Mouse (Mus musculus) limb, embryonic 10.5 days (tissue): Measurements from ENCODE around the gene Psma3. TPM values are rescaled to one million over a fixed set of nuclear protein-coding genes. Genes with fewer than 3 reads are reported as not detected.
"Not testable (repeated sequence)": the region's sequence is repeated elsewhere in the genome, so short reads cannot be mapped to it uniquely, and the experiment has no call there.

Source experiments
- DNase-seq: peaks from one replicate; pipeline ENCODE4 v3.0.0-alpha.2; 2017; ENCODE audit warnings: low spot score
- H3K27ac ChIP-seq: fragments of 300-500 bp; sonication (generic); 2 replicates; pipeline ENCODE4 v1.5.1; 2016; ENCODE audit warnings: mild to moderate bottlenecking
- H3K27me3 ChIP-seq: fragments of 300-500 bp; sonication (generic); 2 replicates; pipeline ENCODE4 v1.6.1; 2016; ENCODE audit warnings: low read depth, mild to moderate bottlenecking; ENCODE audit not compliant: poor library complexity, severe bottlenecking
- H3K36me3 ChIP-seq: fragments of 300-500 bp; sonication (generic); 2 replicates; pipeline ENCODE4 v1.6.1; 2016; ENCODE audit warnings: mild to moderate bottlenecking, moderate library complexity
- H3K4me1 ChIP-seq: fragments of 300-500 bp; sonication (generic); 2 replicates; pipeline ENCODE4 v1.6.1; 2016
- H3K4me3 ChIP-seq: fragments of 300-500 bp; sonication (generic); 2 replicates; pipeline ENCODE4 v1.5.1; 2016; ENCODE audit warnings: mild to moderate bottlenecking, moderate library complexity
- H3K9me3 ChIP-seq: fragments of 300-500 bp; sonication (generic); replicated peaks from 2 replicates; pipeline ENCODE4 v1.6.1; 2016; ENCODE audit warnings: mild to moderate bottlenecking
- WGBS: fragments of 180-500 bp; shearing (Covaris S2); methylation state at CpG from one replicate; pipeline ENCODE4 v1.1.7; 2016; 5-methylcytosine and 5-hydroxymethylcytosine counted together
- polyA plus RNA-seq: library from polyadenylated mRNA; unstranded; fragments of >200 nt; fragmentation: Nextera tagmentation; extraction: Ambion mirVana; gene quantifications from 2 replicates; pipeline ENCODE4 v1.2.1, GENCODE M21; 2016

Gene Psma3
- polyA plus RNA-seq, 1 experiment from 2014 or later: 656 TPM

DNA sequence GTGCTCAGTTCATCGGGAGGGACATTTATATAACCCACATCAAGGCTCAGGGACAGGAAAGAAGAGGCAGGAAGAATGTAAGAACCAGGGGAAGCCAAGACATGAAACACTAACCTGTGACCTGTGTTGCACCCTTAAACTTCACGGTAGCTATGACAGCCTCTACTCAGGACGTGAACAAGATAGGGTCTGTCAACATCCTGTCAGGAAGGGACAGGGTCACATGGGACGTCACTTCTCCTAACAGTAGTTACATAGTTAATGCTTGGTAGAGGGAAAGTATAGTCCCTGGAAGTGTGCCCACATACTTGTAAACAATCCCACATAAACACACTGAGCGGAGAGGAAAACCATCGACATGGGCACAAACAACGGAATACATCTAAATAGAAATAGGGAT lies 32.5 kb downstream of the Psma3 start:
- H3K9me3 ChIP-seq: no peaks in the 10 kb centered on the region
- H3K36me3 ChIP-seq: peaks cover 88% of the 10 kb centered on the region
- no peaks in the 10 kb centered on the region for H3K4me1 ChIP-seq
- DNase-seq: no peak
- H3K27ac ChIP-seq: no peak overlapping the region
- 93% methylated on average over 7 of the region's 7 CpGs for WGBS
- H3K27me3 ChIP-seq: no peaks in the 10 kb centered on the region
- no peak overlapping the region for H3K4me3 ChIP-seq

DNA sequence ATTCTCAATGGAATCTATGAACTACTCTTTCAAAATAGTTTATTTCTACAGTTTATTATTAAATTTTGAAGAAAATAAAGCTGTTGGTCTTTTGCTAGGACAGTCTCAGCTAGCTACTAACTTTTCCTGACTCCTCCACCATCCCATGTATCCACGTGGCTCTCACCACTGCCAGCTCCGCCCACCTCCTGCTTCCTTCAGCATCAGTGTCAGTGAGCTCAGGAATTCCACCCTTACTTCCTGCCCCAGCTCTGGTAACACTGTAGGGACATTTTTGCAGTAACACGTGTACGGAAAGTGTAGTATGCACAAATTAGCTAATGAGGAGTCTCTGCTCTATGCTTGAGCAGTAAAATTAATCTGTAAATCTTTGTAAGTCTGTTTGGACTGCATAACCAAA lies 35.3 kb downstream of the Psma3 start:
- 67% methylated on average over 4 of the region's 4 CpGs for WGBS

DNA sequence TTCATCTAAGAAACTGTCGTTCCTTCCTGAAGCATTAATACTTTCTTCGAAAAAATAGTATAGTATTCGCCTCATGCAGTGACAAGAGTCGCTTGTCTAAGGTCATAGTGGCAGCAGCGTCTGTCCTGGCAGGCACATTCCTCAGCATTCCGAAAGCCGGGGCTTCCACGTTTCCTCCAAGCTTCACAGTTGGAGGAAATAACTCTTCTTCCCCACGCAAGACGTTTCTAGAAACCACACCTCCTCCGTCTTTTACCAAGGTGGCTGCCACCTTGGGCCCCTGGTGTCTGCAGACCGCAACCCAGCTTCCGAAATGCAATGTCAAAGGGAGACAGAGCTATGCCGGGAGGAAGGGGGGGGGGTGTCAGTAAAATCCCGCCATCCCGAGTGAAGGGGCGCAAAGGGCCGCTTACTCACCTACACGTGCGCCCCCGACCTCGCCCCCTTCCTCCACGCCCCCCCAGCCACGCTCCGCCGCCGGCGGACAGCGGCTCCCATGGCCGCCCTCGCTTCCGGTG lies 40.5 kb downstream of the Psma3 start:
- Histone ChIP-seq H3K27ac (peak overlapping the region; percentile 98), H3K4me1 (peaks cover 16% of the 10 kb centered on the region), H3K27me3 (no peaks in the 10 kb centered on the region), H3K9me3 (no peaks in the 10 kb centered on the region), H3K4me3 (peak overlapping the region; percentile 94), H3K36me3 (peaks cover 38% of the 10 kb centered on the region)
- DNase-seq: no peak
- WGBS: 1% methylated on average over 25 of the region's 32 CpGs

More for the DNA sequence above, 35.3 kb downstream of the Psma3 start:
- Histone ChIP-seq H3K27ac (no peak overlapping the region), H3K4me3 (no peak overlapping the region), H3K27me3 (no peaks in the 10 kb centered on the region), H3K36me3 (peaks cover 79% of the 10 kb centered on the region), H3K4me1 (peaks cover 8% of the 10 kb centered on the region), H3K9me3 (no peaks in the 10 kb centered on the region)
- no peak for DNase-seq

DNA sequence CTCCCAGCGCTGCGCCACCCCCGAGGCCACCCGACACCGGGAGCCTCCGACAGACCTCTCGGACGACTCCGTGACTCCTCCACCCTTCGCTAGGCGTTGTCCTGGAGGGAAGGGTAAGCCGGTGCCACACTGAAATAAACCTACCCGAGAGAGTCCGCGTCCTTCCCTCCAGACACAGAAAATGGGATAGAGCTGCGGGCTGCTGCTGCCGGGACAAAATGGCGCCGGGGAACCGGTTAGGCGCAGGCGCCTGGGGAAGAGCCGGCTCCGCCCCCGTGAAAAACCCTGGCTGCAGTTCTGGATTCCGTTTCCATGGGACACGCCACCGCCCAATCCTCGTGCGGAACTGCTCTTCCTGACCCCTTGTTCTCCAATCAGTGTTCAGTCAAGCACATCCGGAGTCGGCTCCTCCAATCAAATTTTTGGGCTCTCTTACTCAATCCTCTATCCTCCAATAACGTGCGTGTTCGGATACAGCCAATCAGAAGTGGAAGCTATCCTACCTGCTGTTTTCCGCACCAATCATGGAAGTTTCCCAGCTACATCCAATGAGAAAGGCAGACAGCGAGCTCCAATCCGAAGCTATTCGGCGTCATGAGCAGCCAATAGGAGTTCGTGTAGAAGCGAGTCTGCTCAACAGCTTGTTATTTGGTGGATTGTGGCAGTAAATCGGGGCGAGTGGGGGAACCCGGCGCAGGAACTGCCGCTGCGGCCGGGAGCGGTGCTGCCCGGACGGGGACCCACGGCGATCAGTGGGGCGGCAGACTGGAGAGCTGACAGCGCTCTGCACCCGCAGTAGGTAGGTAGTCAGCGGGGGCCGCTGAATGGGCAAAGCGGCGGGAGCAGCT lies 41.2 kb downstream of the Psma3 start, which contains the start of gene Arid4a:
Gene Arid4a, plus strand, starts transcription at position 628 of the 848 bp plus-strand sequence.
- no peaks in the 10 kb centered on the region for H3K9me3 ChIP-seq
- peaks cover 16% of the 10 kb centered on the region for H3K4me1 ChIP-seq
- no peaks in the 10 kb centered on the region for H3K27me3 ChIP-seq
- H3K36me3 ChIP-seq: peaks cover 38% of the 10 kb centered on the region
- H3K4me3 ChIP-seq: peak within 1 kb of the TSS; percentile 94
- under 1% methylated on average over 61 of the region's 61 CpGs for WGBS
- H3K27ac ChIP-seq: peak within 1 kb of the TSS; percentile 98
- peak; percentile 95 for DNase-seq

DNA sequence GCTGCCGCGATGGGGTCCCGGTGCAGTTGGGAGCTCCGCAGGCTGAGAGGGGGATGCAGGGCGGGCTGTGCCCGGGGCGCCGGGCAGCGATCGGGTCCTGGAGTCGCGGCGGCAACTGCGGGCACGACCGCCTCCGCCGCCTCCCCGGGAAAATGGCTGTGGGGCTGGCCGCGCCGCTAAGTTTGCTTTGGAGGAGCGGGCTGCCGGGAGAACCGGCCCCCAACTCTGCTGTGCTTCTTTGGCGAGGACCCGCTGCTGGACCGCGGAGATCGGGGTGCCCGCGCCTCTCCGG lies 41.7 kb downstream of the Psma3 start:
- Histone ChIP-seq H3K27me3 (no peaks in the 10 kb centered on the region), H3K9me3 (no peaks in the 10 kb centered on the region), H3K4me3 (peak overlapping the region; percentile 94), H3K36me3 (peaks cover 42% of the 10 kb centered on the region), H3K27ac (peak overlapping the region; percentile 93), H3K4me1 (peaks cover 16% of the 10 kb centered on the region)
- WGBS: under 1% methylated on average over 33 of the region's 33 CpGs
- no peak for DNase-seq

DNA sequence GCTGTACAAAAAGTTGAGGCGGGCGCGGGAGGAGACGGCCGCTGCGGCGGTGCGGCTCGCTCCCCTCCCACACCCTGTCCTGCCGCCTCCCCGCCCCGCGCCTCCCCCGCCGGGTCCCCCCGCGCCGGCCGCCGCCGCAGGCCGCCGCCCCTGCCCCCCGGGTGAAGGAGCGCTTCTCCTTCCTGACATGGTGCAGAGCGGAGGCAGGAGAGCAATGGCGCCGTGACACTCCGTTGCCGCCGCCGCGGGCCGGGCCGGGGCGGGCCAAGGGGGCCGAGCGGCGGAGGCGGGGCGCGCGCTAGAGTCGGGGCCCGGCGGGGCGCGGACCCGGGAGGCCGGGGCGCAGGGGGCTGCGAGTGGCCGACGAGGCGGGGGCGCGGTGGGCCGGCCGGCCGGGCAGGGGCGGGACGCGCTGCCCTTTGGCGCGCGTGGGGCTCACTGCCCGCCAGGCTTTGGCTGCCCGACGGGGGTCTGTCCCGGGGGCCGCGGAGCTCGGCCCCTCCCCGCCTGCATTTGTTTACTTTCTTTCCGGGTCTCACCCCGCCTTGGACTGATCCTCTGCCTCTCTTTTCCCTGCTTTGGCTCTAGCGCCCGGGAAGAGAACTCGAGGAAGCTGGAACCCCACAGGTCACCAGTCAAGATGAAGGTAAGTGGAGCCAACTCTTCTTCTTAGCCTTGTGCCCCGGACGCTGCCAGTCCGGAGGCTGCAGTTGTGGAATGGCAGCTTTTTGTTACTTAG lies 42.3 kb downstream of the Psma3 start:
- Histone ChIP-seq H3K4me3 (peak overlapping the region; percentile 94), H3K36me3 (peaks cover 44% of the 10 kb centered on the region), H3K27ac (peak overlapping the region; percentile 93), H3K27me3 (no peaks in the 10 kb centered on the region), H3K9me3 (no peaks in the 10 kb centered on the region), H3K4me1 (peaks cover 16% of the 10 kb centered on the region)
- WGBS: 1% methylated on average over 80 of the region's 82 CpGs
- DNase-seq: peak; percentile 64

DNA sequence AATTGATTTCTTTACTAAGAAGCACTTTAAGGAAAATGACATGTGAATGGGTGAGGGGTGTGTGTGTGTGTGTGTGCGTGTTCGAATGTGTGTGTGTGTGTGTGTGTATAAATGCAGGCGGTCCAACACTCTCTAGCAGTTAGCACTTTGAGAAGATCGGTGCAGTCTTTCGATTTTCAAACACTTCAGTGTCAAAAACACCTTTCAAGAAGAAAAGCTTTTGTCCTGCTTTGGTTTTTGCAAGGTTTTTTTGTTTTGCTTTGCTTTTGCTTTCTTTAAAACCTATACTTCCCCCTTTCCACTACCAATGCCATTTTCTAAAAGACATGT lies 42.8 kb downstream of the Psma3 start:
- peak overlapping the region; percentile 94 for H3K4me3 ChIP-seq
- peaks cover 44% of the 10 kb centered on the region for H3K36me3 ChIP-seq
- no peaks in the 10 kb centered on the region for H3K27me3 ChIP-seq
- H3K4me1 ChIP-seq: peaks cover 16% of the 10 kb centered on the region
- peak overlapping the region; percentile 93 for H3K27ac ChIP-seq
- H3K9me3 ChIP-seq: no peaks in the 10 kb centered on the region
- WGBS: 32% methylated on average over 5 of the region's 5 CpGs
- no peak for DNase-seq

DNA sequence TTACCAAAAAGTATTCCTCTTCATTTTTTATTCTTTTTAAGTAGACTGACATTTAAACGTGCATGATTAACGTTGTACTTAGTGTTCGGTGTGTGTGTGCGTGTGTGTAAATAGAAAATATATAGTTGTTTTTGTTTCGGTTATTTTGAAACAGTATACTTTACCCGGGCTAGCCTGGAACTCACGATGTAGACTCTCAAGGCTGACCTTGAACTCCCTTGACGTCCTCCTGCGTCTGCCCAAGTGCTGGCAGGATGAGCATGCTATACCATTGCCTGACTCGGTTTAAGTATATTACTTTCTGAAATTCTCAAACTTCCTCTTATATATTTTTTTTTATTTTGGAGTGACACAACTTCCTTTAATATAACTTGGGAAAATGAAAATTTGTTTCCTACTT lies 43.4 kb downstream of the Psma3 start:
- H3K4me1 ChIP-seq: peaks cover 16% of the 10 kb centered on the region
- peaks cover 44% of the 10 kb centered on the region for H3K36me3 ChIP-seq
- DNase-seq: peak; percentile 7
- no peaks in the 10 kb centered on the region for H3K27me3 ChIP-seq
- peak overlapping the region; percentile 94; the same call in 1 of the 2 replicates for H3K4me3 ChIP-seq
- no peak overlapping the region for H3K27ac ChIP-seq
- WGBS: 92% methylated on average over 10 of the region's 10 CpGs
- H3K9me3 ChIP-seq: no peaks in the 10 kb centered on the region

DNA sequence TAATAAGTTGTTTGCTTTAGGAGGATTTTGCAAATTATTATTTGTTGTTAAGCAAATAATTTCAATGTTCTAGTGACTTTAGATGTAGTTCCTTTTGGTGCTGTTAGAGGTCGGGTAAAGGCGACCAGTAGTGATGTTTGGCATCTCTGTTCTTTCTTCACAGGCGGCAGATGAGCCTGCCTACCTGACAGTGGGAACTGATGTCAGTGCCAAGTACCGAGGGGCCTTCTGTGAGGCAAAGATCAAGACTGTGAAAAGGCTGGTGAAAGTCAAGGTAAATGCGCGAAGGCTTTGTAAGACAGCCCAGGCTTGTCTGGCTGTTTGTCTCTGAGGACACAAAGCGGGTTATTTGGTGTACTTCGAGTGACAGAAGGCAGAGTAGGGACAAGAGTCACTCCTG lies 44.8 kb downstream of the Psma3 start:
- Histone ChIP-seq H3K36me3 (peaks cover 51% of the 10 kb centered on the region), H3K27ac (no peak overlapping the region), H3K9me3 (no peaks in the 10 kb centered on the region), H3K27me3 (no peaks in the 10 kb centered on the region), H3K4me3 (no peak overlapping the region), H3K4me1 (peaks cover 12% of the 10 kb centered on the region)
- WGBS: 93% methylated on average over 8 of the region's 8 CpGs
- peak; percentile 10 for DNase-seq

DNA sequence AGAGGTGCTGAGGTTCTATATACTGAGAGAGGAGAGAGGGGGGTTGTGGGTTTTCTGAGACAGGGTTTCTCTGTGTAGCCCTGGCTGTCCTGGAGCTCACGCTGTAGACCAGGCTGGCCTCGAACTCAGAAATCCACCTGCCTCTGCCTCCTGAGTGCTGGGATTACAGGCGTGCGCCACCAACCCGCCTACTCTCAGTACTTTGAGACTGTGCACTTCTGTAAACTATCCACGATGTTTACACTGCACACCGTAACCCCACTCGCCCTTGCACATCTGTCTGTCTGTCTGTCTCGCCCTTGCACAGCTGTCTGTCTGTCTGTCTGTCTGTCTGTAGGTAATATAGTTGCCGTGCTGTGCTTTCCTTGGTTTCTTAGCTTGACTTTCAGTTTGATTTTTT lies 50.0 kb downstream of the Psma3 start:
- peaks cover 96% of the 10 kb centered on the region for H3K36me3 ChIP-seq
- H3K4me1 ChIP-seq: no peaks in the 10 kb centered on the region
- no peaks in the 10 kb centered on the region for H3K9me3 ChIP-seq

DNA sequence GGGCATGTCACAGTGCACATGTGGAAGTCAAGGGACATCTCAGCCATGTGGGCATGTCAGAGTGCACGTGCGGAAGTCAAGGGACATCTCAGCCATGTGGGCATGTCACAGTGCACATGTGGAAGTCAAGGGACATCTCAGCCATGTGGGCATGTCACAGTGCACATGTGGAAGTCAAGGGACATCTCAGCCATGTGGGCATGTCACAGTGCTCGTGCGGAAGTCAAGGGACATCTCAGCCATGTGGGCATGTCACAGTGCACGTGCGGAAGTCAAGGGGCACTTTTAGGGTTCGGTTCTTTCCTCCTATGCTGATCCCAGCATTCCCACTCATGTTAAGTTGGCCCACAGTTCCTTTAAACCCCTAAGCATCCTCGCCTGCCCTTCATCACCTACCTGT lies 53.8 kb downstream of the Psma3 start:
- H3K27me3 ChIP-seq, H3K4me3 ChIP-seq, H3K4me1 ChIP-seq, H3K9me3 ChIP-seq, H3K27ac ChIP-seq: not testable (repeated sequence)
- peak; percentile 18 for DNase-seq
- 93% methylated on average over 8 of the region's 8 CpGs for WGBS
- H3K36me3 ChIP-seq: peaks cover 86% of the 10 kb centered on the region

More for the DNA sequence above, 50.0 kb downstream of the Psma3 start:
- Histone ChIP-seq H3K27me3 (no peaks in the 10 kb centered on the region), H3K27ac (no peak overlapping the region), H3K4me3 (no peak overlapping the region)
- 95% methylated on average over 10 of the region's 10 CpGs for WGBS
- peak; percentile 20 for DNase-seq

DNA sequence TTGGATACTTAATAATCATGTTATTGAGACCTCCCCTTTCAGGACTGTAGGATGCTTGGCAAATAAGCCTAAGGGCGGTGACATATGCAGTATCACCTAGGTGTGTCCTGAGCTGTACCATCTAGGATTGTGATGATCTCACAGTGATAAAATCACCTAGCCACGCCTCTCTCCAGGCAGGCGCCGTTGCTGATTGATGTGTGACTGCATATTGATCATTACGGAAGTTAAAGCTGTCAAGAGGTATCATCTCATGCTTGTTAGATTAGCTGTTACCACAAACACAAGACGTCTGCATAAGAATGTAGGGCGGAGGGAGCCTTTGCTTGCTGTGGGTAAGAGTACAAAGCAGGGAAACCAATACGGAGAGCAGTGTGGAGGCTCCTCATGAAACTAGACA lies 55.8 kb downstream of the Psma3 start:
- no peaks in the 10 kb centered on the region for H3K27me3 ChIP-seq
- H3K4me1 ChIP-seq: no peaks in the 10 kb centered on the region
- H3K27ac ChIP-seq: no peak overlapping the region
- no peak overlapping the region for H3K4me3 ChIP-seq
- peak; percentile 3 for DNase-seq
- 92% methylated on average over 8 of the region's 8 CpGs for WGBS
- H3K9me3 ChIP-seq: no peaks in the 10 kb centered on the region
- H3K36me3 ChIP-seq: peaks cover 70% of the 10 kb centered on the region

DNA sequence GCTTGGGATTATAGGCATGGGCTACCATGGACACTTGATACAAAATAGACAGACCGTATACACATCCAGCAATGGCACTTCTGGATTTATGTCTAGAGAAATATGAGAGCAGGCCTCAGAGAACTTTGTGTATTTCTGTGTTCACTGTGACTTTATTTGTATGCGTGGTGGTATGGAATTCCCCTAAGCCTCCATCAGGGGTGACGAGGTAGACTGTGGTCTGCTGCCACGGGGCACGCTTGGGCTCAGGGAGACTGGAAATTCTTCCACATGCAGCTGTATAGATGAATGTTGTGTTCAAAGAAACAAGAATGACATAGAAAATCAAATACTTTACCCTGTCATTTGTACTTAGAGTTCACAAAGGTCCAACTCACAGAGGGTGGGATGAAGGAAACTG lies 56.3 kb downstream of the Psma3 start:
- H3K4me3 ChIP-seq: no peak overlapping the region
- no peaks in the 10 kb centered on the region for H3K4me1 ChIP-seq
- H3K27me3 ChIP-seq: no peaks in the 10 kb centered on the region
- H3K9me3 ChIP-seq: no peaks in the 10 kb centered on the region
- WGBS: 97% methylated on average over 5 of the region's 5 CpGs
- H3K27ac ChIP-seq: no peak overlapping the region
- peaks cover 66% of the 10 kb centered on the region for H3K36me3 ChIP-seq
- DNase-seq: no peak
